Mouse (Mus musculus) forebrain, embryonic 14.5 days (tissue): ENCODE data around the gene Pfdn5. TPM values are rescaled to one million over a fixed set of nuclear protein-coding genes. Genes with fewer than 3 reads are reported as not detected.

Source experiments
- ATAC-seq: fragments of 200-750 bp; cut with Nextera tagmentation; 2 replicates; pipeline ENCODE4 v1.8.0; 2017; ENCODE audit warnings: mild to moderate bottlenecking, moderate library complexity
- DNase-seq: peaks from one replicate; pipeline ENCODE4 v3.0.0-alpha.2; 2015; ENCODE audit warnings: low spot score
- H3K27ac ChIP-seq: fragments of 300-500 bp; sonication (generic); 2 replicates; pipeline ENCODE4 v1.5.1; 2014; ENCODE audit warnings: low read depth, mild to moderate bottlenecking, control low read depth, low read length, moderate library complexity
- H3K27me3 ChIP-seq: fragments of 300-500 bp; sonication (generic); replicated peaks from 2 replicates; pipeline ENCODE4 v1.6.1; 2014; ENCODE audit warnings: low read length, control low read depth, mixed read lengths; ENCODE audit not compliant: control insufficient read depth, insufficient read depth
- H3K36me3 ChIP-seq: fragments of 300-500 bp; sonication (generic); 2 replicates; pipeline ENCODE4 v1.6.1; 2014; ENCODE audit warnings: low read length, control low read depth; ENCODE audit not compliant: control insufficient read depth, insufficient read depth
- H3K4me1 ChIP-seq: fragments of 300-500 bp; sonication (generic); 2 replicates; pipeline ENCODE4 v1.6.1; 2014; ENCODE audit warnings: antibody characterized with exemption, low read length, control low read depth; ENCODE audit not compliant: control insufficient read depth, insufficient read depth
- H3K4me2 ChIP-seq: fragments of 300-500 bp; sonication (generic); 2 replicates; pipeline ENCODE4 v1.6.1; 2014; ENCODE audit warnings: mild to moderate bottlenecking, control low read depth, low read length
- H3K4me3 ChIP-seq: fragments of 300-500 bp; sonication (generic); 2 replicates; pipeline ENCODE4 v1.5.1; 2014; ENCODE audit warnings: low read depth, low read length, control low read depth
- H3K9ac ChIP-seq: fragments of 300-500 bp; sonication (generic); 2 replicates; pipeline ENCODE4 v1.6.1; 2014; ENCODE audit warnings: mild to moderate bottlenecking, low read length, control low read depth, moderate library complexity
- H3K9me3 ChIP-seq: fragments of 300-500 bp; sonication (generic); replicated peaks from 2 replicates; pipeline ENCODE4 v1.6.1; 2016; ENCODE audit warnings: low read length, control low read depth, mixed read lengths; ENCODE audit not compliant: control insufficient read depth
- WGBS: fragments of 180-500 bp; shearing (Covaris S2); extraction: QIAGEN DNeasy Blood & Tissue Kit; methylation state at CpG from one replicate; pipeline ENCODE4 v1.1.7; 2014; 5-methylcytosine and 5-hydroxymethylcytosine counted together
- polyA plus RNA-seq: library from polyadenylated mRNA; unstranded; fragments of >200 nt; fragmentation: Nextera tagmentation; extraction: Ambion mirVana; gene quantifications from 2 replicates; pipeline ENCODE4 v1.2.1, GENCODE M21; 2014

Gene Pfdn5
- 509 and 642 TPM in 2 replicates for polyA plus RNA-seq

DNA sequence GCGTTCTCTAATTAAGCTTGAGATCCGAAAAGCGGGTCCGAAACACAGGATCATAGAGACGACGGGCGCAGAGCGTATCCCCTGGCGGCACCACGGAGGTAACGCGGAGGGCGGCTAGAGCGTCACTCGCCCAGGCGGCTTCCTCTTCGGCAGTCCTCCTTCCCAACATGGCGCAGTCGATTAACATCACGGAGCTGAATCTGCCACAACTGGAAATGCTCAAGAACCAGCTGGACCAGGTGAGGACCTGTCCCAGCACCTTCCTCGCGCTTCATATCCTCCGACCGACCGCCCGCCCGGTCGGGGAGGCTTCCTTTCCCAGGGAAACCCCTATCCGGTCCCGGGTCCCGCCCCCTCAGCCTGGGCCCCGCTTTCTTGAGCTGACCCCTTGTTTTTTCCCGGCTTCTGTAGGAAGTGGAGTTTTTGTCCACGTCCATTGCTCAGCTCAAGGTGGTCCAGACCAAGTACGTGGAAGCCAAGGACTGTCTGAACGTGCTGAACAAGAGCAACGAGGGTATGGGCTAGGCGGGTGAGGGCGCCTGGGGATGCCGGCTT lies at the start of gene Pfdn5:
Gene Pfdn5, plus strand, starts transcription at position 95 of the 555 bp plus-strand sequence.
- H3K27me3 ChIP-seq: no peaks in the 10 kb centered on the region
- peak; percentile 94 for ATAC-seq

DNA sequence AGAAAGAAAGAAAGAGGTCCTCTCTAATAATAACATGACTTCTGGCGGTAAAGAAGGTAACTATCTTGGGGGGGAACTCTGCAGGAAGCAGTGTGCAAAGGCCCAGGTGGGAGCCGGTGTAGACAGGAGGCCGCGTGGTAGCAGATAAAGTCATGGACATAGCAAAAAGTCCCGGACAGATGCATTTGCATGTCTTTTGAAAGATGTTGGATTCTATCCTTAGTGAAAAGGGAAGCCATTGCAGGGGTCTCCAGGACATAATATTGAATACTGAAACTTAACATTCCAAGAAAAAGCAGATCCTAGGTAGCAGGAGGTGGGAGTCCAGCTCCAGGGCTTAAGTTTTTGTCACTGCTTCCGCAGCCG lies 47.2 kb upstream of the Pfdn5 start:
- H3K36me3 ChIP-seq: peaks cover 22% of the 10 kb centered on the region
- H3K9ac ChIP-seq: peak overlapping the region; percentile 79
- H3K27me3 ChIP-seq: no peaks in the 10 kb centered on the region
- peak overlapping the region; percentile 78 for H3K4me3 ChIP-seq
- ATAC-seq: peak; percentile 11
- 36% methylated on average over 7 of the region's 7 CpGs for WGBS
- DNase-seq: no peak
- no peaks in the 10 kb centered on the region for H3K9me3 ChIP-seq
- H3K4me1 ChIP-seq: peaks cover 6% of the 10 kb centered on the region
- peak overlapping the region; percentile 76 for H3K4me2 ChIP-seq
- H3K27ac ChIP-seq: peak overlapping the region; percentile 15; the same call in 1 of the 2 replicates

More for the DNA sequence above, at the start of gene Pfdn5:
- WGBS: under 1% methylated on average over 39 of the region's 40 CpGs
- peak within 1 kb of the TSS; percentile 58 for H3K4me3 ChIP-seq
- H3K4me2 ChIP-seq: peak within 1 kb of the TSS; percentile 89
- no peaks in the 10 kb centered on the region for H3K9me3 ChIP-seq
- peak within 1 kb of the TSS; percentile 87 for H3K9ac ChIP-seq
- H3K4me1 ChIP-seq: peaks cover 7% of the 10 kb centered on the region
- peaks cover 52% of the 10 kb centered on the region for H3K36me3 ChIP-seq
- H3K27ac ChIP-seq: peak within 1 kb of the TSS; percentile 52
- peak; percentile 90 for DNase-seq

DNA sequence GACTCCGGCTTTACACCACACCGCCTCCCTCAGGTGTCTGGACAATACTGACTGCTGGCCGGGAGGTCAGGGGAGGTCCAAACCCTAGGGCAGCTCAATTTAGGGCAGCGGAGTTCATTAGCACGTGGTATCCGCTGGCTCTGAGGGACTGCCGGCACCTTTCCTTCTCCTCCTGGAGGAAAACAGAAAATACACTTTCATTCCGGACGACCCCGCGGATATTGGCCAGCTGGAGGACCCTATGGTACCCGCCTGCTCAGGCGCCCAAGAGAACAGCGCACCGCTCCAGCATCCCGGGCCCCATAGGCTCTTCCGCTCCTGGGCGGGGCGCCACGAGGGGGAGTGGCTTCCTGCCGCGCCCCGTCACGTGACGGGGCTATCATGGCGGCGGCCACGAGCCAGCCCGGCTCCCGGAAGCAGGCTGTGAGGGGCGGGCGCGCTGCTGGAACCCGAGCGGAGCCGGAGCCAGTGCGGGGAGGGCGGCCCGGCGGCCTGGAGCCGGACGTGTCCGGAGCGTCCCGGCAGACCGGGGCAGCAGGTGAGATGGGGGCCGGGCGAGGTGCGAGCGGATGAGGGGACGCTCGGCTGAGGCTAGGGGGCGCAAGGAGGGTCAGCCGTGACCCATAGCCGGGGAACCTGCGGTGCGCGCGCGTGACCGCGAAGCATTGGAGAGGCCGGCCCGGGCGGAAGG lies 46.7 kb upstream of the Pfdn5 start, which contains the start of gene Mfsd5:
Gene Mfsd5, plus strand, starts transcription at position 363 of the 691 bp plus-strand sequence.
- ATAC-seq (peak; percentile 99), DNase-seq (peak; percentile 95)
- WGBS: under 1% methylated on average over 64 of the region's 65 CpGs
- Histone ChIP-seq H3K36me3 (peaks cover 22% of the 10 kb centered on the region), H3K27me3 (no peaks in the 10 kb centered on the region), H3K4me3 (peak within 1 kb of the TSS; percentile 78), H3K27ac (peak within 1 kb of the TSS; percentile 70), H3K4me2 (peak within 1 kb of the TSS; percentile 76), H3K4me1 (peaks cover 6% of the 10 kb centered on the region), H3K9ac (peak within 1 kb of the TSS; percentile 79), H3K9me3 (no peaks in the 10 kb centered on the region)

DNA sequence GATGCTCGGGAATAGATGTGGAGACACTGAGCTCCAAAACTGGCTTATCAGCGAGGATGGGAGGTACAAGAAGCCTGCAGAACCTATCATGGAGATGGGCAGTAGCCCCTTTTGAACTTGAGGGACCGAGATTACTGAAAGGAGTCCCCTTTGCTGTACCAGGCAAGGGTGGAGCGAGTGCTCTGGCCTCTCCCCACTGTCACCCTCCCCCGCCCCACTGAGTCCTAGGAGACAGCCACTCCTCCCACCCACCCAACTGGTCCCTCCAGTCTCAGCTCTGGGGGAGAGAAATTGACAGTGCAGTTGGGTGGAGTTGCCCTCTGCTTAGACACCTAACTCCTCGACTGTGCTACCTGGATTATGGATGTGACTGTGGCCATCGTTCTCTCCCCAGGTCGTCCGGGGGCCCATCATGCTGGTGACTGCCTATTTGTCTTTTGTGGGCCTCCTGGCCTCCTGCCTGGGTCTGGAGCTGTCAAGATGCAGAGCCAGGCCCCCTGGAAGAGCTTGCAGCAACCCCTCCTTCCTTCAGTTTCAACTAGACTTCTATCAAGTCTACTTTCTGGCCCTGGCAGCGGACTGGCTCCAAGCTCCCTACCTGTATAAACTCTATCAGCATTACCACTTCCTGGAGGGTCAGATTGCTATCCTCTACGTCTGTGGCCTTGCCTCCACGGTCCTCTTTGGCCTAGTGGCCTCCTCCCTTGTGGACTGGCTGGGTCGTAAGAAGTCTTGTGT lies 46.0 kb upstream of the Pfdn5 start:
- H3K4me3 ChIP-seq: peak overlapping the region; percentile 78
- ATAC-seq (peak; percentile 11; the same call in 1 of the 2 replicates), DNase-seq (no peak)
- peaks cover 22% of the 10 kb centered on the region for H3K36me3 ChIP-seq
- H3K27ac ChIP-seq: peak overlapping the region; percentile 70; the same call in 1 of the 2 replicates
- WGBS: 33% methylated on average over 13 of the region's 13 CpGs
- H3K4me2 ChIP-seq: peak overlapping the region; percentile 76
- no peaks in the 10 kb centered on the region for H3K27me3 ChIP-seq
- H3K9me3 ChIP-seq: no peaks in the 10 kb centered on the region
- peak overlapping the region; percentile 79 for H3K9ac ChIP-seq
- H3K4me1 ChIP-seq: peaks cover 6% of the 10 kb centered on the region

DNA sequence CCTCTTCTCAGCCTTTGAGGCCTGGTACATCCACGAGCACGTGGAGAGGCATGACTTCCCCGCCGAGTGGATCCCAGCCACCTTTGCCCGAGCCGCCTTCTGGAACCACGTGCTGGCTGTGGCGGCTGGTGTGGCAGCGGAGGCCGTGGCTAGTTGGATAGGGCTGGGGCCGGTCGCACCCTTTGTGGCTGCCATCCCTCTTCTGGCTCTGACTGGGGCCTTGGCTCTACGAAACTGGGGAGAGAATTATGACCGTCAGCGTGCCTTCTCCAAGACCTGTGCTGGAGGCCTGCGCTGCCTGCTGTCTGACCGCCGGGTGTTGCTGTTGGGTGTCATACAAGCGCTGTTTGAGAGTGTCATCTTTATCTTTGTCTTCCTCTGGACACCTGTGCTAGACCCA lies 45.3 kb upstream of the Pfdn5 start:
- no peaks in the 10 kb centered on the region for H3K27me3 ChIP-seq
- no peak overlapping the region for H3K4me3 ChIP-seq
- no peak overlapping the region for H3K4me2 ChIP-seq
- H3K9ac ChIP-seq: no peak overlapping the region
- no peaks in the 10 kb centered on the region for H3K9me3 ChIP-seq
- WGBS: 94% methylated on average over 19 of the region's 19 CpGs
- H3K36me3 ChIP-seq: peaks cover 22% of the 10 kb centered on the region
- no peak overlapping the region for H3K27ac ChIP-seq
- ATAC-seq (no peak), DNase-seq (no peak)
- H3K4me1 ChIP-seq: peaks cover 6% of the 10 kb centered on the region

DNA sequence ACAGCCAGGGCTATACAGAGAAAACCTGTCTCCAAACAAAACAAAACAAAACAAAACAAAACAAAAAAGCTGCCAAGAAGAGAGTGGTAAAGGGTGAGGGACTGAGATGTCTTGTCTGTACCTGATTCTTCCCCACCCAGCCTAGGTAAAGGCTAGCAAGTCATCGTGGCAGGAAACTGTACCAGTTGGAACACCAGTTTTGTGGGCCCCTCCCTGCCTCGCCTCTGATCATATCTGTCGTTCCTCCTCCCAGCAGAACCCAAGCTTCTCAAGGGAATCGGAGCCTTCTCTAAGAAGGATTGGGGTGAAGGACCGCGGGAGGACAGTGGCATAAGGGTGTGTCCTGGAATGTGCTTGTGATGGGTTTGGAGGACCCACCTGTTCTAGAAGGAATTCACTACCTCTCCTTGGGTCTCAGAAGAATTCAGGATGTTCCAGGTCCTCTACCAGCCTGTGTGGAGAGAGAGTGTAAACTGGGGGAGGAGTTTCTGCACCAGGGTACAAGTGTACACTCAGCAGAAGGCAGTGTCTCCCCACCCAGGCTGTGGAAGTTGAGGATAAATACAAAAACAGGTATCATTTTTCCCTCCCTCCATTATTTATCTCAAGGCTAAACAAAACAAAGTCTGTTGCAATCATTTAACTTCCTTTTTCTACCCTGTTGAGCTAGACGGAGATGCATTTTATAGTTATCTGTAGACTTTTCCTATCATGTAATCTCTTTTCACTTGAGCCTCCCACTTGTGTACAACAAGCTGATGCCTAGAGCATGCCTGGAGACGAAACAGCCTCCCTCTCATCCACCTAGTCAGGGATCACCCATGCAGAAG lies 43.2 kb upstream of the Pfdn5 start:
- Histone ChIP-seq H3K4me3 (no peak overlapping the region), H3K36me3 (peaks cover 22% of the 10 kb centered on the region), H3K27ac (no peak overlapping the region), H3K9ac (no peak overlapping the region), H3K9me3 (no peaks in the 10 kb centered on the region), H3K4me1 (peaks cover 6% of the 10 kb centered on the region), H3K4me2 (no peak overlapping the region), H3K27me3 (no peaks in the 10 kb centered on the region)
- 88% methylated on average over 8 of the region's 8 CpGs for WGBS
- DNase-seq (no peak), ATAC-seq (no peak)

DNA sequence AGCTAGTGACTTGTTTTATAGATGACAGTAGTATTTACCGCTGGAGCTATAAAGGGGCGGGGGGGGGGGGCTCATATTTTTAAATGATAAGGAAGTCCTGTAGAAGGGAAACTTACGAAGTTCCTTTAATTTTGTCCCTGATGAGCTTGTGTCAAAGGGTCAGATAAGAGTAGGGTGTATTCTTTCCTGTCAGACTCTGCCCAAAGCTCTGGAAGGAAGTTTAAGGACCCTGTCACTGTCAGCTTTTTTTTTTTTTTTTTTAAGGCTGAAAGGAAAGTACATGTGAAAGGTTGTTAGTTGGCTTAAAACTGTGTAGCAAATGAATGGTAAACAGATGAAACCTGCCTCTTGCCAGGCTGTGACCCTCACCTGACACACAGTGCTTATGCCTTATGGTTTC lies 42.3 kb upstream of the Pfdn5 start:
- Histone ChIP-seq H3K9me3 (no peaks in the 10 kb centered on the region), H3K4me2 (no peak overlapping the region), H3K27ac (no peak overlapping the region), H3K36me3 (peaks cover 22% of the 10 kb centered on the region), H3K4me1 (peaks cover 6% of the 10 kb centered on the region), H3K27me3 (no peaks in the 10 kb centered on the region), H3K4me3 (no peak overlapping the region), H3K9ac (no peak overlapping the region)
- 77% methylated on average over 3 of the region's 3 CpGs for WGBS
- DNase-seq (no peak), ATAC-seq (no peak)

DNA sequence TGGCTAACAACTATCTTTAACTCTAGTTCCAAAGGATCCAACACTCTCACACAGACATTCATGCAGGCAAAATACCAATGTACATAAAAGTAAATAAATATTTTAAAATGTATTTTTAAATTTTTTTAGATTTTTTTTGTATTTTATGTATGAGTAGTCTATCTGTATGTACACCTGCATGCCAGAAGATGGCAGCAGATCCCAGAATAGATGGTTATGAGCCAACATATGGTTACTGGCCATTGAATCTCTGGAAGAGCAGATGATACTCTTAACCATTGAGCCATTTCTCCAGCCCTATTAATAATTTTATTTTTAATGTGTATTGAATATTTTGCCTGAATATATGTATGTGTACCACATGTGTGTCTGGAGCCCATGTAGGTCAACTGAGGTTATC lies 38.5 kb upstream of the Pfdn5 start:
- ATAC-seq (no peak), DNase-seq (peak; percentile 56)
- Histone ChIP-seq H3K4me3 (no peak overlapping the region), H3K36me3 (peaks cover 5% of the 10 kb centered on the region), H3K9me3 (no peaks in the 10 kb centered on the region), H3K27me3 (no peaks in the 10 kb centered on the region), H3K4me1 (no peaks in the 10 kb centered on the region), H3K27ac (no peak overlapping the region), H3K4me2 (no peak overlapping the region), H3K9ac (no peak overlapping the region)
